Mouse (Mus musculus): ENCODE data around the gene Syce2. TPM values are rescaled to one million over a fixed set of nuclear protein-coding genes. Genes with fewer than 3 reads are reported as not detected.

The Syce2 gene
- total RNA-seq, 2 experiments from 2014 or later = 16.5 to 18.0 TPM

DNA sequence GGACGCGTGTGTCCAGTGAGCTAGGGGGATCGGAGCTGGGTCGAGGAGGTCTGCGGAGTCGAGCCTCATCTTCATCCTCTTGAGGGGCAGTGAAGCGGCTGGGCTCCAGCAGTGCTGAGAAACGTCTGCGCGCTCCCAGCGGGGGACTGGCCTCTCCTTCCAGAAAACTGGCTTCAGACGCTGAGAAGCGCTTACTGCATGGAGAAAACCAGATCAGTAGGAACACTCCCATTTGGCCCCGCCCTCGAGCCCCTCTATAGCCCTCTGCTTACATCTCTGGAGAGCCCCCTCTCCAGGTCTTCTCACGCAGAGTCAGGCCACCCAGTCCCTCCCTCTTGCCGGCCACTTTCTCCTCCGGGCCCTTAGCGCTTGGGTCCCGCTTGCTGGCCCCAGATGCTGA is 45.9 kb downstream of the Syce2 start:
- DNase-seq (ENCODE audit: extremely low spot score in 1 of 2, low spot score in 1 of 2) = no peak

DNA sequence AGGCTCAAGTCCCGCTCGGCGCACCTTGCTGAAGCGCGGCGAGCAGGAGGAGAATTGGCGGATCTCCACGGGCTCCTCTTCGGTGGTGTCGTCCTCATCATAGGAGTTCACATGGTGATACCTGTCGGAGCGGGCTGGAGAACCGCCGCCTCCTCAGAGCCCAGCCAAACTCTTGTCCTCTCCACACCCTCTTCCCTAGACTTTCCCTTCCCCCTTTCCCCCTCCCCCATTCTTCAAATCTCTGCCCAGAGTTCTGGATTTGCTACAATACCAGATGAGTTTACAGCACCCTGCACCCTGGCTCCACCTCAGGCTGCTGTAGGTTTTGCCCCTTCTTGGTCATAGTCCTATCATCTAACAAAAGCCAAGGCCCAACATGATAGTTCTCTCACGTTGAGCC is 46.7 kb downstream of the Syce2 start:
- DNase-seq (ENCODE audit: extremely low spot score in 1 of 2, low spot score in 1 of 2) = no peak

DNA sequence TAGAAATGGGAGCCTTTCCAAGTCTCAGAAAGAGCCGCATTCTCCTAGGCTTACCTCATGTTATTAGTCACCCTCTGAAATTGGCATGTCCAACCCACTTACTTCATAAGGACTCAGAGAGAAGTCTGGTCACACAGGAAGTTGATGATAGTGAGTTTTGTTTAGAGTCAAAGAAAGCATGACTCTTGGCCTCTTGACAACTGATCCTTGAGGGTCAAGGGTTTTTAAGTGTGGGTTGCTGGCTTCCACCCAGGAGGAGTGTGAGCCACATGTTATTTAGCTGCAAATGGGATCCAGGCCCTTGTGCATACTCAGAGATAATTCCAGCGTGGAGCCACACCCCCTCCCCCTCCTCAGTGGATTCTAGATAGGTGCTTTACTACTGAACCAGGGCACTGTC is 49.7 kb downstream of the Syce2 start:
- DNase-seq (ENCODE audit: extremely low spot score in 1 of 2, low spot score in 1 of 2) = no peak

DNA sequence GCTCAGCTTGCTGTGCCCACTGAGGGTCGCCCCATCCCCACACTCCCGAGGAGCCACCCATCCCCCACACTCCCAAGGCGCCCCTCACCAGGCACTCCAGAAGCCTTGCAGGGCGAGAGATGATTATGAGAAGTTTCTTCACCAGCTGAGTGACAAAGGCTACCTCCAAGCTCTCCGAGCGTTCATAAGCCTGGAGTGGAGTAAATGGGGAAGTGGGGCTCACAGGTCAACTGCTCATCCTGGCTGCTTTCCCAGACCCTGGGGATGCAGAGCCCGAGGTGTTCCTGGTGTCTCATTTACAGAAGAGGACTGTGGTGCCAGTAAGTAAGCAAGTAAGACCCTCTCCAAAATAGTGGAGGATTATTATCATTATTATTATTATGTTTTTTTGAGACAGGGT is 53.6 kb downstream of the Syce2 start:
- DNase-seq (ENCODE audit: extremely low spot score in 1 of 2, low spot score in 1 of 2) = no peak

DNA sequence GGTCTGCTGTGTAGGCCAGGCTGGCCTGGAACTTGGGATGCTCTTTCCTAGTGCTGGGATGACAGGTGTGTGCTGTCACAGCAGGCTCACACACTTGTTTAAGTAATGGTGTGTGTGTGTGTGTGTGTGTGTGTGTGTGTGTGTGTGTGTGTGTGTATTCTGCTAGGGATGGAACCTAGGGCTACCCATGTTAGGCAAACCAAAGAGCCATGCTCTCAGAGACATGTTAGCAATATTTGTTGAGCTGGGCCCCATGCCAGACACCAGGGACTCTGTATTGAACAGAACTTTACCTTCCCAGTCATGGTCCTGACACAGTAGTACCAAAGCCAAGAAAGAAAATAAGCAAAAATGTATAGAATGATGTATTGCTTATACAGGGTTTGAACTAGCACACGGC is 55.6 kb downstream of the Syce2 start:
- DNase-seq (ENCODE audit: extremely low spot score in 1 of 2, low spot score in 1 of 2) = no peak

DNA sequence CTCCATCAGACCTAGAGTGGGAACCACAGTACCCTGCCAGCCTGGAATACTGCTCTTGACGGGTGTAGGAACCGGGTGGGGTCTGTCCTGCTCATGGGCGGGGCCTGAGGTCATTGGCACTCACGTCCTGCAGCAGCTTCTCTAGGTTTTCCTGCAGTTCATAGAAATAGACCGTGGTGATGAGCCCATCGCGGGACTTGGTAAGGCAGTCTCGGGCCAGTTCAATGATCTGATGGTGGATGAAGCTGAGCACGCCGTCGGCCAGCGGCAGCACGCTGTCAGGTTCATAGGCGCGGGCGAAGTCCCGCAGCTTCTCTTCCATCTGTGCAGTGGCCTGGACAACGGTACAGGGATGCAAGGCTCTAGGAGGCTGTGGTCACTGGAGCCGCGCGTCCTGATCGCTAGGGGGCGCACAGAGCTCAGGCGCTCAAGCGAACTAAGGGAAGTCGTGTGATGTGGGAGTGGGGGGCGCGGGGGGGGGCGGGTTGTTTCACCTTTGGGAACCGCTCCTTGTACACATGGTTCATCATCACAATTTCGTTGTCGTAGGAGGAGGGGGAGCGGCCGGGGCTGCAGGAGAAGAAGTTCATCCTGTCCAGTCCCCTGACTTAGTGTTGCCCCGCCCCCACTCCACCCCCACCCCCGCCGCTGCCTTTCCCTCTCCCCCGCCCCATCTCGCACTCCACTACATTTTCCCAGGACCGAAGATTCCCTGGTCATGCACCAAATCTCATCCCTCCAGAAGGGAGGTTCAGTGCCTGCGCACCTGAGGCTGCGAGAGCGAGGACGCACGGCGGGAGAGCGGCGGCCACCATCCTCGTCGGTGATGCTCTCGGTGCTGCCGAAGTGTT is 56.8 kb downstream of the Syce2 start:
- DNase-seq (ENCODE audit: extremely low spot score in 1 of 2, low spot score in 1 of 2) = peak in 1 of 2 experiments; percentile 80

DNA sequence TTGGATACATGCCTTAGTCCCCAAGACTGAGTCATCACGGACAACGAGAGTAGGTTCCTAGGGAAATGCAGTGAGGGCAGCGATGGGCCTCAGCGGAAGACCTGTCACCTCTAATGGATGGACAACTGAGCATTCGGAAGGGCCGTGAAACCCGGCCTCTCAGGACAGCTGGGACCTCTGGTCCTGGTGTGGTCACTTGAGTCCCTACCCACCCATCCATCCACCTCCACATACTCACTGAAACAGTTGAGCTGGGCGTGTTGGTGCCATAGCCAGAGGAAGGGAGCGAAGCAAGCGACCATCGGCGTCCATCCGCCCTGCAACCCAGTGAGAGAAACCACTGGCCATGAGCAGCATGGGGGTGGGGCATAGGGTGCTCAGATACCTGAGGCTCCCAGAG is 58.7 kb downstream of the Syce2 start:
- no peak for DNase-seq (ENCODE audit: extremely low spot score in 1 of 2, low spot score in 1 of 2)

DNA sequence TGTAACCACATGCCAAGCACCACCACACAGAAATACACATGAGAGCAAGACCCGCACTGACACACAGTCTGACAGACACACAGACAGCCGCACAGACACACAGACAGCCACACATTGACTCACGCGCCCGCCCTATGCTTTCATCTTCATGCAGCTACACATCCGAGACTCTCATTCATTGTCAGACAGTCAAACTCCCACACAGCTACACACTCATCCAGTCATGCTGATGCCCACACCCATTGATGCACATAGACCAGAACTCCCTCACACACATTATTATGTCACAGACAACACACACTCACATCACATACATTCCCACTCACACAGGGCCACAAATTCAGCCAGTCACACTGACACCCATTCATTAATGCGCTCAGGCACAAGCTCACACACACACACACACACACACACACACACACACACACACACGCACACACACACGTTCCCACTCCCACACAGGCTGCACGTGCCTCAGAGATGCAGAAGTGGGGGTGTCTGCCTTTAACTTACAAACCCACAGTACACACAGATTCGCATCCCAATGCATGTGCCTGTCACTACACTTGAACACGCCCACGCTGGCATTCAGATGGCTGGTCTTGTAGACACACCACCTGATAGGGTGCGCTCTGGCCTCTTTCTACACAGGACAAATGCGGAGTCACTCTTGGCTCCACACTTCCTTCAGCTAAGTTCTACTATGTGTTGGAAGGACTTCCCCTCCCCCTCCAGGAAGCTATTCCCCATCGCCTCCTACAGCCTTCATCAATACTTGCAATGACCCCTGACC is 62.1 kb downstream of the Syce2 start:
- DNase-seq (ENCODE audit: extremely low spot score in 1 of 2, low spot score in 1 of 2) = no peak

DNA sequence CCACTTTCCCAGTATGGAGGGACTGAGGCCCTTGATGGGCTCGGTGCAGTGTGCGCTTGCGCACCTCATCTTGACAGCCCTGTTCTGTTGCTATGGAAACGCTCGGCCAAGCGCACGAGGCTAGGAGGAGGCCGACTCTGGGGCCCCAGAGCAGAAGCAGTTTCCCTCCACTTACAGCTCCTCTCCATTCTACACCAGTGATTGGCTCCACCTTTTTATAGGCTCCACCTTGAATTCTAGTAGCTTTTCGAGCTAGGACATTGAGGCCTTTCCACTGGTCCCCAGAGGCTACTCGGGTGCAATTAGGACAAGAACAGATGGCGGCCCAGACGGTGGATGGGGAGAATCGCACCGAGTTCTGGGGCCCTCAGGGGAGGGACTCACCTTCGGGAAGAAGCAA is 62.9 kb downstream of the Syce2 start:
- no peak for DNase-seq (ENCODE audit: extremely low spot score in 1 of 2, low spot score in 1 of 2)

DNA sequence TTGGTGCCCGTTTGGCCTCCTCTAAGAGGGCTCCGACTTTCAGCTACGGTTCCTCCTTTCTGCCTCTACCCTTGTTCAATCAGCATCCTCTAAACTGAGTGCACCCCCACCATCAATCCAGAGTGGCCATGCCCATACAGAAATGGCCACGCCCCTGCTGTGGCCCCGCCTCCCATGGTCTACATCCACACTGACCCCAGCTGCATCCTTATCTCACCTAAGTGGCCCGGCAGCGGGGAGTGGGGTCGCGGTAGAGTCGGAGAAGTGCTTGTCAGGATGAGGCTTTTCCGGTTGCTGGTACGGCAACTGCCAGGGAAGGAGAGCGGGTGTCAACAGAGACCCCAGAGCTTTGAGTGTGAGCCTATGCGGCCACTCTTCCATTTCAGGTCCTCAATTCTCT is 63.6 kb downstream of the Syce2 start:
- no peak for DNase-seq (ENCODE audit: extremely low spot score in 1 of 2, low spot score in 1 of 2)

DNA sequence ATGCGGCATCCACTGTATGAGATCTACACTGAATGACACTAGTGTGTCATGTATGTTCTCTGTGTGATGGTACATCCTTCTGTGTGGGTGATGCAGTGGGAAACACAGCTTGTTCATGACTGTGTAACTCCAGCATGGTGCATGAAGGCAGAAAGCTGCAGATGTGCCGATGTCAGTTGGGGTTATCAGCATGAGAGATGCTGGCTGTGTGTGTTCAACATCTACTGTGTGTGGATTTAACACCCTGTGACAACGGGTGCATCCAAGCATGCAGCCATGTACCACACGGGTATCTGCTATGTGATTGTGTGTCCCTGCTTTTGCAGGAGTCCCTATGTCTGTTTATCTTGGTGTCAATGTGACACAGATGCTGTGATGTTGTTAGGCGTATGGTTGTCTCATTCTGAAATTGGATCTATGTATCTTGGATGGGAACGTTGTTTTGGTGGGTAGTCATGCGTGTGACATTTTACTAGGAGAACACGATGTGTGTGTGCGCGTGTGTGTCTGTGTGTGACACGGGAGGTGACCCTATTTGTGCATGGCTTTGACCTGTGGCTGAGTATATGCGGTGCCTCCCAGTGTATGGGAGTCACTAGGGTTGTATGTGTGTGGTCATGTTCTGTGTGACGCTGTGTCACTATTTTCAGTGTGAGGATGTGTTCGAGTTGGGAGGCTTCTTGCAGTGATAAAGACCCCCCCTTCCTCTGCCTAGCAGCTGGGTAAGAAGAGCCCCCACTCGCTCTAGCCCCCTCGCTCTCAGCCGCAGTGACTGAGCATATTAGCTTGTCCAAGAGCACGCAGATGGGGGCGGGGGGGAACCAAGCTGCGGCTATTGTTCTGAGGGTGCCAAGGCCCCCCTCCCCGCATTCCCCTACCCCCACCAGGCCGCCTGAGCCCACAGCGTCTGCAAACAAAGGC is 64.4 kb downstream of the Syce2 start:
- DNase-seq (ENCODE audit: extremely low spot score in 1 of 2, low spot score in 1 of 2) = no peak

DNA sequence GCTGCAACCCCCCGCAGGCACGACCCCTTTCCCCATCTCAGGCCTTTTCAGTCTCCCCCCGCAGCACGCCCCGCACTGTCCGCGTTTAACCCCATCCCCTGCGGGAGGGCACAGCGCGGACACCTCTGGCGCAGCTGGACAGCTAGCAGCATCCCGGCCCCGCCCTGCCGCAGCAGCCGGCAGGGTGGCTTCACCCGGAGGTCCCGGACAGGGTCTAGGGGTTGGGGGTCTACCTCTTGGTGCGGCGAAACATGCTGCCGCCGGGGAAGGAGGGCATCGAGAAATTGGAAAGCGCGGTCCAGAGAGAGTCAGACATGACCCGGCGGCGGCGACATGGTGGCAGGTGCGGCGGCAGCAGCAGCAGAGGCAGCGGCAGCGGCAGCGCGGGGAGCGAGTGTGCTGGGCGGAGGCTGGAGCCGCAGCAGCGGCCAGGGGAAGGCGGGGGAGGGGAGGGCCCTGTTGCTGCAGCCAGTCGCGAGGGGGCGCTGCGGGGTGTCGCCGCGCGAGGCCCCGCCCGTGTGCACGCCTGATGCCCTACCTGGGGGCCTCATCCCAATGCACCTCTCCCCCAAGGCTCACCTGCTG is 65.1 kb downstream of the Syce2 start, which contains the start of gene Mast1:
Mast1 (minus strand) TSS at position 398 of the 585 bp plus-strand sequence.
- DNase-seq (ENCODE audit: extremely low spot score in 1 of 2, low spot score in 1 of 2) = peak; percentile 67 to 78

Small RNAs within 50 kb of the gene (microRNA-seq; reads per million reads assigned to microRNA genes)
- 3.1 to 3.6 reads per million in 2 experiments for gene Gm24197
- 10.0 to 13.2 reads per million in 2 experiments for gene Mir7069

Other genes with a start within 250 kb of the Syce2 start
- gene Ier2, start 209.3 kb upstream of the Syce2 start, total RNA-seq (2021) = 1 to 10 TPM; 8.8 to 9.6 TPM
- gene Trmt1, start 185.8 kb upstream of the Syce2 start, total RNA-seq (2021) = 100 to 1,000 TPM in 1 of 2 experiments, 10 to 100 TPM in 1; 83.4 to 101 TPM
- gene Nacc1, start 184.2 kb upstream of the Syce2 start, total RNA-seq (2021) = 10 to 100 TPM; 88.9 to 91.0 TPM
- 1 to 10 TPM; 2.1 to 2.8 TPM for gene Lyl1, start 170.7 kb upstream of the Syce2 start, total RNA-seq (2021)
- not detected for gene G430095P16Rik, start 149.1 kb upstream of the Syce2 start, total RNA-seq (2021)
- gene Nfix, start 71.8 kb upstream of the Syce2 start, total RNA-seq (2021) = 100 to 1,000 TPM; 406 to 477 TPM
- 10 to 100 TPM in 1 of 2 experiments, 1 to 10 TPM in 1; 9.3 to 10.6 TPM for gene Dand5, start 49.3 kb upstream of the Syce2 start, total RNA-seq (2021)
- 10 to 100 TPM; 23.7 to 27.3 TPM for gene Gadd45gip1, start 40.6 kb upstream of the Syce2 start, total RNA-seq (2021)
- gene Rad23a, start 31.4 kb upstream of the Syce2 start, total RNA-seq (2021) = 10 to 100 TPM; 67.0 to 69.7 TPM
- gene Calr, start 25.2 kb upstream of the Syce2 start, total RNA-seq (2021) = 100 to 1,000 TPM; 473 to 552 TPM
- gene Farsa, start 15.1 kb upstream of the Syce2 start, total RNA-seq (2021) = 10 to 100 TPM; 52.4 to 53.3 TPM
- 10 to 100 TPM; 32.4 to 39.7 TPM for gene Gcdh, start 21.8 kb downstream of the Syce2 start, total RNA-seq (2021)
- gene Klf1, start 29.8 kb downstream of the Syce2 start, total RNA-seq (2021) = under 1 TPM in 1 of 2 experiments, not detected in 1; 0.17 TPM
- 1 to 10 TPM; 3.7 to 4.3 TPM for gene Dnase2a, start 36.4 kb downstream of the Syce2 start, total RNA-seq (2021)
- gene Mast1, start 65.2 kb downstream of the Syce2 start, total RNA-seq (2021) = 100 to 1,000 TPM in 1 of 2 experiments, 10 to 100 TPM in 1; 75.7 to 100 TPM
- 1 to 10 TPM in 1 of 2 experiments, under 1 TPM in 1; 0.47 to 1.3 TPM for gene Rtbdn, start 74.9 kb downstream of the Syce2 start, total RNA-seq (2021)
- not detected for gene Gm49661, start 97.3 kb downstream of the Syce2 start, total RNA-seq (2021)
- 100 to 1,000 TPM; 335 to 353 TPM for gene Prdx2, start 97.5 kb downstream of the Syce2 start, total RNA-seq (2021)
- 10 to 100 TPM; 37.1 to 41.5 TPM for gene Rnaseh2a, start 97.7 kb downstream of the Syce2 start, total RNA-seq (2021)
- 10 to 100 TPM; 67.9 to 68.8 TPM for gene Junb, start 106.6 kb downstream of the Syce2 start, total RNA-seq (2021)
- gene Hook2, start 118.5 kb downstream of the Syce2 start, total RNA-seq (2021) = 1 to 10 TPM; 7.6 to 9.3 TPM
- gene Best2, start 142.4 kb downstream of the Syce2 start, total RNA-seq (2021) = not detected
- 100 to 1,000 TPM; 116 to 128 TPM for gene Asna1, start 153.2 kb downstream of the Syce2 start, total RNA-seq (2021)
- 100 to 1,000 TPM; 130 to 144 TPM for gene Trir, start 154.7 kb downstream of the Syce2 start, total RNA-seq (2021)
- 100 to 1,000 TPM; 145 to 159 TPM for gene Tnpo2, start 164.8 kb downstream of the Syce2 start, total RNA-seq (2021)
- 10 to 100 TPM; 19.7 to 27.8 TPM for gene Fbxw9, start 187.9 kb downstream of the Syce2 start, total RNA-seq (2021)
- not detected for gene Gm5741, start 195.9 kb downstream of the Syce2 start, total RNA-seq (2021)
- 10 to 100 TPM; 57.7 to 62.0 TPM for gene Dhps, start 199.6 kb downstream of the Syce2 start, total RNA-seq (2021)
- gene Wdr83os, start 208.6 kb downstream of the Syce2 start, total RNA-seq (2021) = 10 to 100 TPM; 57.7 to 69.0 TPM
- gene Wdr83, start 209.2 kb downstream of the Syce2 start, total RNA-seq (2021) = 10 to 100 TPM; 28.7 to 32.3 TPM
- gene Man2b1, start 211.2 kb downstream of the Syce2 start, total RNA-seq (2021) = 10 to 100 TPM; 36.1 to 41.8 TPM

Measured in layer of hippocampus, postnatal 25 days (tissue).